ENCODE assay signal across 11 mouse cellular contexts in genomic region chr7:143407931-143408501, GRCm38 (mm10). TPM values are rescaled to one million over a fixed set of nuclear protein-coding genes. Genes with fewer than 3 reads are reported as not detected.
A peak's percentile ranks its signal among the peaks of the same experiment; 100 is the strongest.
DNase-seq lines count a peak whose midpoint lies in the region; ATAC-seq and TF ChIP-seq lines count a peak whose summit lies in the region.
"Had no signal": no experiment of that assay in that cellular context is flagged by ENCODE, and none has a peak within 500 bp of the region (broad histone marks: within the 10 kb centered on the region; RNA-seq: fewer than 3 reads in every experiment).

No protein-coding gene starts in this region.

- no peak for TF ChIP-seq CTCF in hindbrain, postnatal 0 days (IDR thresholded peaks at IDR 0.05; ENCODE audit: low read depth)

- H3K4me2 ChIP-seq in hindbrain, embryonic 12.5 days (replicated peaks): no peak overlapping the region
- H3K4me2 ChIP-seq in hindbrain, postnatal 0 days (ENCODE audit: low read depth, low read length): no peak overlapping the region
- H3K4me2 ChIP-seq in stomach, embryonic 15.5 days: peak overlapping the region; percentile 5; the same call in 1 of the 2 replicates

- H3K27me3 ChIP-seq in hindbrain, embryonic 12.5 days: 0 out of 2 replicates have a peak, but pooled peaks cover 3% of the 10 kb centered on the region
- H3K27me3 ChIP-seq in hindbrain, postnatal 0 days (ENCODE audit: insufficient read depth, low read length): no peaks in the 10 kb centered on the region
- H3K27me3 ChIP-seq in limb, embryonic 10.5 days (ENCODE audit: low read depth, poor library complexity, severe bottlenecking): no peaks in the 10 kb centered on the region
- H3K27me3 ChIP-seq in stomach, embryonic 15.5 days (replicated peaks): no peaks in the 10 kb centered on the region

- H3K9ac ChIP-seq in hindbrain, embryonic 12.5 days: no peak overlapping the region
- H3K9ac ChIP-seq in hindbrain, postnatal 0 days (replicated peaks; ENCODE audit: low read length): no peak overlapping the region
- no peak overlapping the region for H3K9ac ChIP-seq in stomach, embryonic 15.5 days

- H3K4me3 ChIP-seq in hindbrain, embryonic 12.5 days: no peak overlapping the region
- H3K4me3 ChIP-seq in hindbrain, postnatal 0 days (ENCODE audit: low read length): no peak overlapping the region
- no peak overlapping the region for H3K4me3 ChIP-seq in limb, embryonic 10.5 days
- no peak overlapping the region for H3K4me3 ChIP-seq in stomach, embryonic 15.5 days (replicated peaks)

- H3K27ac ChIP-seq in hindbrain, embryonic 12.5 days: peak overlapping the region; percentile 30; the same call in 1 of the 2 replicates
- H3K27ac ChIP-seq in hindbrain, postnatal 0 days: no peak overlapping the region
- peak overlapping the region; percentile 78 for H3K27ac ChIP-seq in limb, embryonic 10.5 days
- H3K27ac ChIP-seq in stomach, embryonic 15.5 days: peak overlapping the region; percentile 72

- no peak for ATAC-seq in hindbrain, embryonic 12.5 days (ENCODE audit: low FRiP score)
- no peak; the same call in 1 of the 2 replicates for ATAC-seq in hindbrain, postnatal 0 days
- peak; percentile 45; the same call in 1 of the 2 replicates for ATAC-seq in stomach, embryonic 15.5 days (ENCODE audit: insufficient read depth, low FRiP score, low read depth)

- peaks cover 15% of the 10 kb centered on the region for H3K4me1 ChIP-seq in hindbrain, embryonic 12.5 days
- 0 out of 2 replicates have a peak, but pooled peaks cover 3% of the 10 kb centered on the region for H3K4me1 ChIP-seq in hindbrain, postnatal 0 days (ENCODE audit: insufficient read depth, low read length)
- peaks cover 36% of the 10 kb centered on the region for H3K4me1 ChIP-seq in limb, embryonic 10.5 days
- peaks cover 20% of the 10 kb centered on the region for H3K4me1 ChIP-seq in stomach, embryonic 15.5 days

- WGBS in hindbrain, embryonic 12.5 days: 68% methylated on average over 9 of the region's 9 CpGs
- WGBS in hindbrain, postnatal 0 days: 65% methylated on average over 9 of the region's 9 CpGs
- 63% methylated on average over 9 of the region's 9 CpGs for WGBS in limb, embryonic 10.5 days
- WGBS in stomach, embryonic 15.5 days: 32% methylated on average over 9 of the region's 9 CpGs

- intact Hi-C loops in heart, postnatal 10 days (cut with DNase I): no loop called here

- DNase-seq in hindbrain, postnatal 0 days (ENCODE audit: low spot score): no peak
- DNase-seq in heart, postnatal 10 days: peak; percentile 23 to 33
- DNase-seq in limb, embryonic 10.5 days (ENCODE audit: low spot score): no peak
- no peak for DNase-seq in embryo, embryonic 10 days (ENCODE audit: low spot score)
- DNase-seq in cerebellum, postnatal 10 days: no peak
- DNase-seq in left cerebral cortex, adult 18-20 months (ENCODE audit: low spot score in 2 of 2): no peak
- DNase-seq: cerebellum, postnatal 14 days; layer of hippocampus, postnatal 36 days had no signal

- H3K9me3 ChIP-seq in hindbrain, embryonic 12.5 days (replicated peaks): no peaks in the 10 kb centered on the region
- no peaks in the 10 kb centered on the region for H3K9me3 ChIP-seq in hindbrain, postnatal 0 days (ENCODE audit: low read length)
- no peaks in the 10 kb centered on the region for H3K9me3 ChIP-seq in limb, embryonic 10.5 days (replicated peaks)
- H3K9me3 ChIP-seq in stomach, embryonic 15.5 days: no peaks in the 10 kb centered on the region

- no peaks in the 10 kb centered on the region for H3K36me3 ChIP-seq in hindbrain, embryonic 12.5 days
- H3K36me3 ChIP-seq in hindbrain, postnatal 0 days (ENCODE audit: insufficient read depth, low read length): no peaks in the 10 kb centered on the region
- H3K36me3 ChIP-seq in limb, embryonic 10.5 days: no peaks in the 10 kb centered on the region
- H3K36me3 ChIP-seq in stomach, embryonic 15.5 days: no peaks in the 10 kb centered on the region

RNA-seq across cellular contexts. Expression of gene Cdkn1c, which starts 52.8 kb away (rescaled TPM):
- 1,001 and 1,276 TPM in 2 replicates for polyA plus RNA-seq in hindbrain, embryonic 12.5 days (2016; fragmentation: Nextera tagmentation; extraction: Ambion mirVana)
- total RNA-seq in hindbrain, postnatal 0 days (2014; rRNA removed): 127 and 139 TPM in 2 replicates
- polyA plus RNA-seq in hindbrain, postnatal 0 days (2015; fragmentation: Nextera tagmentation; extraction: Ambion mirVana): 144 and 150 TPM in 2 replicates
- total RNA-seq in heart, postnatal 10 days (2021): 10 to 100 TPM; 47.2 to 48.0 TPM
- 317 and 593 TPM in 2 replicates for polyA plus RNA-seq in limb, embryonic 10.5 days (2016; fragmentation: Nextera tagmentation; extraction: Ambion mirVana)
- polyA plus RNA-seq in stomach, embryonic 15.5 days (2015; fragmentation: Nextera tagmentation; extraction: Ambion mirVana): 768 and 804 TPM in 2 replicates
- 10 to 100 TPM; 11.9 to 13.3 TPM for total RNA-seq in left cerebral cortex, adult 18-20 months (2021)
- total RNA-seq: CH12.LX had no signal

Comparison
In these comparisons a context has a peak if more than half of its experiments do, and no peak if none do; other contexts are left out.
1. DNase-seq: peak in heart, postnatal 10 days (2 of 2); none in hindbrain, postnatal 0 days (single experiment), limb, embryonic 10.5 days (single experiment), embryo, embryonic 10 days (single experiment), cerebellum, postnatal 10 days (0 of 2) and left cerebral cortex, adult 18-20 months (0 of 2).